Mouse (Mus musculus): Measurements from ENCODE around the gene Crybb1.

DNA sequence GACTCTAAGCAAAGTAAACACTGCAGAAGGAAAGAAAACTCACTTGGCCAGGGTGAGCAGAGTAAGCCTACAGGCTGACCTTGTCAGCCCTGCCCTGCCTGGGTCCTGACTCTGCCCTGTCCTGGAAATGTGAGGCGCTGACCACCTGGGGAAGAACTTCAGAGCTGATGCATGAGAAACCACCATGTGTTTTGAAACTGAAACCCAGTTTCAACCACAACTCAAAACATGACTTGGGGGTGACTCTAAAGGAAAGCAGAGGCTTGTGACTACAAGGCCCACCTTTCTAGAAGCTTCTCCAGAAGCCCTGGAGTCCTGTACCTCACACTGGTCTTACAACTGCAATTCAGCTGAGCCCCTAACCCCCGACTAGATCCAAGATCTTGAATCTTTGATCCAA, 17.3 kb downstream of the Crybb1 start:
- TF ChIP-seq POLR2A (IDR thresholded peaks at IDR 0.05; ENCODE audit: borderline replicate concordance, extremely low read depth, insufficient read depth, insufficient read length, poor library complexity, severe bottlenecking) (no peak), CTCF (IDR thresholded peaks at IDR 0.05; ENCODE audit: borderline replicate concordance, extremely low read depth, insufficient read depth, insufficient read length) (no peak)
